Mouse (Mus musculus) hindbrain, embryonic 16.5 days (tissue): Measurements from ENCODE around the gene Lsamp. TPM values are rescaled to one million over a fixed set of nuclear protein-coding genes. Genes with fewer than 3 reads are reported as not detected.
A peak's percentile ranks its signal among the peaks of the same experiment; 100 is the strongest.

Experiments
- ATAC-seq: fragments of 200-750 bp; cut with Nextera tagmentation; 2 replicates; pipeline ENCODE4 v1.8.0; 2017; ENCODE audit warnings: moderate TSS enrichment, moderate library complexity
- H3K27ac ChIP-seq: fragments of 300-500 bp; sonication (generic); 2 replicates; pipeline ENCODE4 v1.5.1; 2014; ENCODE audit warnings: low read depth, mild to moderate bottlenecking, control low read depth, low read length, moderate library complexity
- H3K27me3 ChIP-seq: fragments of 300-500 bp; sonication (generic); replicated peaks from 2 replicates; pipeline ENCODE4 v1.6.1; 2014; ENCODE audit warnings: low read length; ENCODE audit not compliant: control insufficient read depth, insufficient read depth
- H3K36me3 ChIP-seq: fragments of 300-500 bp; sonication (generic); 2 replicates; pipeline ENCODE4 v1.6.1; 2014; ENCODE audit warnings: mild to moderate bottlenecking, low read length, moderate library complexity, mixed read lengths; ENCODE audit not compliant: control insufficient read depth, insufficient read depth
- H3K4me1 ChIP-seq: fragments of 300-500 bp; sonication (generic); 2 replicates; pipeline ENCODE4 v1.6.1; 2014; ENCODE audit warnings: low read depth, low read length; ENCODE audit not compliant: control insufficient read depth, insufficient read depth
- H3K4me2 ChIP-seq: fragments of 300-500 bp; sonication (generic); 2 replicates; pipeline ENCODE4 v1.6.1; 2014; ENCODE audit warnings: mild to moderate bottlenecking, low read length, control low read depth, moderate library complexity
- H3K4me3 ChIP-seq: fragments of 300-500 bp; sonication (generic); 2 replicates; pipeline ENCODE4 v1.5.1; 2014; ENCODE audit warnings: mild to moderate bottlenecking, low read length, control low read depth, moderate library complexity
- H3K9ac ChIP-seq: fragments of 300-500 bp; sonication (generic); 2 replicates; pipeline ENCODE4 v1.6.1; 2014; ENCODE audit warnings: low read depth, mild to moderate bottlenecking, control low read depth, low read length, moderate library complexity
- H3K9me3 ChIP-seq: fragments of 300-500 bp; sonication (generic); 2 replicates; pipeline ENCODE4 v1.6.1; 2014; ENCODE audit warnings: mild to moderate bottlenecking, low read length, moderate library complexity; ENCODE audit not compliant: control insufficient read depth
- WGBS: fragments of 180-500 bp; shearing (Covaris S2); extraction: QIAGEN DNeasy Blood & Tissue Kit; methylation state at CpG from one replicate; pipeline ENCODE4 v1.1.7; 2014; 5-methylcytosine and 5-hydroxymethylcytosine counted together
- polyA plus RNA-seq: library from polyadenylated mRNA; unstranded; fragments of >200 nt; fragmentation: Nextera tagmentation; extraction: Ambion mirVana; gene quantifications from 2 replicates; pipeline ENCODE4 v1.2.1, GENCODE M21; 2015

The Lsamp gene
- polyA plus RNA-seq, 1 experiment from 2014 or later, result 107 TPM

DNA sequence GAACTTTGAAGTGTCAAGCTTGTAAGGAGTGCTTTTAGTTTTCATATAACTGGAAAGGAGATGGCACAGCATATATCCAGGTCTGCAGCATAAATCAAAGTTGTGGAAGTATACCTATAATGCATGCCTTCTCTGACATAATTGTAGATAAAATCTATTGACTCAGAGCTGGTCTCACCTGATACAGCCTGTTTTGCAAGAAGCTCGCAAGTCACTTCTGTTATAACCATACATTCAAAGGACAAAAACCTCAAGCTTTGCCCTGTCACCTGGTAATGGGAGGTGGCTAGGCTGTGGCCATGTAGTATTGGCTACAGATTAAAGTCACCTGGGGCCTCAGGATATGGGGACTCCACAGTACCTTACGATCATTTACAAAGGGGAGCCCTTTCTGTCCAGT is 507.4 kb downstream of the Lsamp start:
- H3K9ac ChIP-seq, result no peak overlapping the region
- no peaks in the 10 kb centered on the region for H3K9me3 ChIP-seq
- H3K4me1 ChIP-seq, result no peaks in the 10 kb centered on the region
- no peaks in the 10 kb centered on the region for H3K27me3 ChIP-seq
- H3K27ac ChIP-seq, result no peak overlapping the region
- WGBS, result 96% methylated on average over 2 of the region's 2 CpGs
- H3K4me2 ChIP-seq, result no peak overlapping the region
- H3K4me3 ChIP-seq, result no peak overlapping the region
- no peaks in the 10 kb centered on the region for H3K36me3 ChIP-seq
- no peak for ATAC-seq

DNA sequence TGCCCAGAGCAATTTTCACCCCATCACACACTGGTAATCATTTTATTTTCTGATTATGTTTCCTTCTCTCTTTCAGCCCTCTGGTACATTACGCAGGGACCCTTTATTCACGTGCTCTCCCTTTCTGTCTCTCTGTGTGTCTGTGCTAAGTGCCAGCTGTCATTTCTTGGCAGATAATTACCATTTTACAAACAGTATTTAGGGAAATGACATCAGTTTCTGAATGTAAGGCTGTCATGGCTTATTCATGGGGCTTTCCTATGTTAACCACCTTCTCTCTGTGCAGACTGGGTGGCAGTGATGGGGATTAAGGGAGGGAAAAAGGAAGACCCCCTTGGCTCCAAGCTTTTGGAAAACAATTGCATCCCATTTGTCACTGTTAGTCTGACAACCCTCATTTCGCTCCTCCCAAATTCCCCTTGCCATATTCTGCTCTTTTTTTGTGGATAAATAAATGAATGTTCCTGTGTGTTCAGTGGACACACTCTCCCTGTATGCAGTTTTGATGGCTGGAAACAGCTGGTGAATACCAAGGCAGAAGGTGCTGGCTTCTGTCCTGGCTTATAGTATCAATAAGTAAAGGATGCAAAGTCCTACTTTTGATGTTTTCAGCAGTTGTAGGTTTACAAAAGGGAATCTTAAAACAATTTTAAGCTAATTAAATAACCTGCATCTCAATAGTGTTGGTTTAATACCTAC is 520.2 kb downstream of the Lsamp start:
- Histone ChIP-seq H3K36me3 (no peaks in the 10 kb centered on the region), H3K4me3 (no peak overlapping the region), H3K9me3 (no peaks in the 10 kb centered on the region), H3K4me1 (peaks cover 4% of the 10 kb centered on the region; the same call in 1 of the 2 replicates), H3K27ac (0 out of 2 replicates have a peak overlapping the region, but pooled peaks have one; percentile 21), H3K9ac (no peak overlapping the region), H3K4me2 (no peak overlapping the region), H3K27me3 (no peaks in the 10 kb centered on the region)
- ATAC-seq, result peak; percentile 48
- WGBS, result 32% methylated on average over 3 of the region's 3 CpGs

DNA sequence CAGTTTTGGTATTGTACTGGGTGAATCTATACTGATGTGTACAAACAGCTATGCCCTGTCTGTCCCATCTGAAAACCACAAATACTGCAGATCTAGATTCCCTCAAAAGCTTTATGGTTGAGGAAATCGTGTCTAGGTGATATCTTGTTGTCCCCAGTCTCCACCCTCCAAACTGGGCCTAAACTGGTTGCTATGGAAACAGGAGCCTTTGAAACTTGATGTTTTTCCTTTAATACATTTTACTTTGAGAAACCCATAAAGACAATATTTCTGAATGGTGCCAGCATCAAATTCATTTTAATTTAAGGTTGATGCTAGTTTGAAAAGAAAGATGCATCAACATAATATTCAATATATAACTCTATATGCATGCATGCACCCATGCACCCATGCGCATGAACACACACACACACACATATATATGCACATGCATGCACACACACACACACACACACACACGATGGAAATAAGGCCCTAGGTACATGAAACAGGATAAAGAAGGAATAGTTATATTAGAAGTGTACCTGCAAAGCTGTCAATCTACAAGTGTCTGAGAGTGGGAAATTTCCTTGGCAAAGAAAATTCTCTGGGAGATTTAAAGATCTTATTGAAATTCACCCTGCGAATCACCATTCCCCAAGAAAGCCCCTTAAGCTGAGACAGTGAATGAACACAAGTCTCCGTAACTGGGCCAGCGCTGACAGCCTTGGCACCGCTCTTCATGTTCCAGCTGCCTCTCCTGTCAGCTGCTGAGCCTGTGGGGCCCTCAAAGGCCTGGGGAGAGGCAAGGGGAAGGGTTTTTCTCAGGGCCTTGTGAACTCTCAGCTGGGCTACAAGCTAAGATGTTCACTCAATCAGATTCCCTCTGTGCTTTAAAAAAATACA is 525.2 kb downstream of the Lsamp start:
- H3K27ac ChIP-seq, result peak overlapping the region; percentile 44
- H3K27me3 ChIP-seq, result no peaks in the 10 kb centered on the region
- no peak overlapping the region for H3K9ac ChIP-seq
- H3K9me3 ChIP-seq, result no peaks in the 10 kb centered on the region
- 55% methylated on average over 7 of the region's 7 CpGs for WGBS
- no peaks in the 10 kb centered on the region for H3K36me3 ChIP-seq
- no peak overlapping the region for H3K4me3 ChIP-seq
- H3K4me1 ChIP-seq, result peaks cover 3% of the 10 kb centered on the region; the same call in 1 of the 2 replicates
- peak; percentile 97 for ATAC-seq
- no peak overlapping the region for H3K4me2 ChIP-seq

DNA sequence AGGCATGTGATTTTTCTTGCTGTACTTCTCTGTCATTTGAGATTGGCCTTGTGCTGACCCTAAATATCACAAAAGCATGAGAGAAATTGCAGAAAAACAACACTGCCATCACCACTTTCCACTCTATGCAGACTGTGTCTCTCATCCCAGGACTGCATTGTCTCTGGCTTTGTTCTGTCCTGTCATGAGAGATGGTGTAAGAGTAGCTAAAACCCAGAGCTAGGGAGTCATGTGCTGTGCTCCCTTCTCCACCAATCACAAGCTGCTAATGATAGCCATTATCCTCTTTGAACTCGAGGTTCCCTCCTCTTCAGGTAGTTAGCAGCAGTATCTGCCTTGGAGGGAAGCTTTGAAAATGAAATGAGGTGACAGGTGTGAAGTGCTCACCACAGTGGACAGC is 552.6 kb downstream of the Lsamp start:
- no peak overlapping the region for H3K27ac ChIP-seq
- no peak overlapping the region for H3K4me2 ChIP-seq
- no peaks in the 10 kb centered on the region for H3K9me3 ChIP-seq
- no peak for ATAC-seq
- H3K27me3 ChIP-seq, result no peaks in the 10 kb centered on the region
- no peaks in the 10 kb centered on the region for H3K4me1 ChIP-seq
- no peak overlapping the region for H3K4me3 ChIP-seq
- H3K9ac ChIP-seq, result no peak overlapping the region
- H3K36me3 ChIP-seq, result no peaks in the 10 kb centered on the region
- 21% methylated on average over 1 of the region's 1 CpGs for WGBS

DNA sequence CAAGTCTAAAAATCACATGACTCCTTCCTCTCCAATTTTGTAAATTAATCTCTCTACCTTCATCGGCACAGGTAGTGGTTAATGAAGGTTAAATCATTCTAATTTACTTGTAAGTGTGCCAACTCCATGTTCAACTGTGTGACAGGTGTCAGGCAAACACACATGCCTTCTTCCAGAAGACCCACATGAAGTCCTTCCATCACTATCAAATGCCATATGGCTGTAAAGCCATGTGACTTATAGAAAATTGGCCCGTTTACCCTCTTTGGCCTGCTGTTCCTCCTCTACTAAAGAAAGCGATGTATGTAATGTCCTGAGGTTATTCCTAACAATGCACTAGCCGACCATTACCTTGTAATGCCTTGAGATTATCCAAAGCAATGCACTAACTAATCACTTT is 565.5 kb downstream of the Lsamp start:
- H3K9me3 ChIP-seq, result no peaks in the 10 kb centered on the region
- H3K4me3 ChIP-seq, result no peak overlapping the region
- H3K4me2 ChIP-seq, result no peak overlapping the region
- ATAC-seq, result no peak
- H3K27me3 ChIP-seq, result no peaks in the 10 kb centered on the region
- H3K27ac ChIP-seq, result no peak overlapping the region
- 80% methylated on average over 4 of the region's 4 CpGs for WGBS
- no peaks in the 10 kb centered on the region for H3K36me3 ChIP-seq
- no peaks in the 10 kb centered on the region for H3K4me1 ChIP-seq
- H3K9ac ChIP-seq, result no peak overlapping the region

DNA sequence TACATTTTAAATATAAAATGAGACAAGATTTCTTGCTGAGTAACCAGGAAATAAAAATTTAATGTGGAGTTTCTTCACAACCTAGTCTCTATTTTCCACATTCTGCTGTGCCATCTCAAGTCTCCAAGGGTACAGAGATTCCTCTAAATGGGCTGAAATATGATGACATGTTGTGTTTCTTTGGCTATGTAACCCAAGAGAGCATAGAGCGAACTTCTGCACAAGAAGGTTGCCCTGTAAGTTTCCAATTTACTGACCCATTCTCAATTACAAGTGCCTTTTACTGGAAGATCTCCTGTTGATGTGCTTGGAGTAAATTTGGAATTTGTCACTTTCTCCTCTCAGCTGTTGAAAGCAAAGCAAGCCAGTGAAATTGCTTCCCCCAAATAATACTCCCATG is 571.4 kb downstream of the Lsamp start:
- WGBS, result 84% methylated on average over 1 of the region's 1 CpGs
- H3K36me3 ChIP-seq, result no peaks in the 10 kb centered on the region
- no peak overlapping the region for H3K27ac ChIP-seq
- H3K4me3 ChIP-seq, result no peak overlapping the region
- H3K9ac ChIP-seq, result no peak overlapping the region
- ATAC-seq, result no peak
- no peaks in the 10 kb centered on the region for H3K4me1 ChIP-seq
- H3K4me2 ChIP-seq, result no peak overlapping the region
- H3K27me3 ChIP-seq, result no peaks in the 10 kb centered on the region
- no peaks in the 10 kb centered on the region for H3K9me3 ChIP-seq

DNA sequence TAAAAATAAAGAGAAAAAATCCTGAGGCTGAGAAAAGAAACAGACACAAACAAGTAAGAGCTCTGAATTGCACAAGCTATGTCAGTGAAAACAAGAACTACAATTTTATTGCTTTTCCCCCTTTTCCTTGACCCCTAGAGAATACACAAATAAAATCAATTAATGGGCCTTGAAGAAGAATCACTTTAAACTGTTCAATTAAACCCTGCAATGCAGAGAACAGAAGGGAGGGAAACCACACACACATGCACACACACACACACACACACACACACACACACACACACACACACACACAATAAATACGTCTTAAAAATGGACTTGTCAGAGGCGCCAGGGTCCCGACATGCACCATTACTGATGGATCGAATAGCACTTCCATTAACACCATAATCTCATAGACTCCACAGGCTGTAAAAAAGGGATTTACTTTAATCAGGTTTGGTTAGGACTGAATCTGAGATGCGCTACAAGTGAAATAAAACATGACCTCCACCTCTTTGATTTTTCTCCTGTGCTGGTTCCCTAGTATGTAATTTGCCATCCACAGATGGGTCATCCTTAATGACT is 573.6 kb downstream of the Lsamp start:
- no peak overlapping the region for H3K9ac ChIP-seq
- no peak overlapping the region for H3K4me2 ChIP-seq
- H3K9me3 ChIP-seq, result no peaks in the 10 kb centered on the region
- H3K36me3 ChIP-seq, result no peaks in the 10 kb centered on the region
- H3K27me3 ChIP-seq, result no peaks in the 10 kb centered on the region
- H3K4me1 ChIP-seq, result no peaks in the 10 kb centered on the region
- ATAC-seq, result no peak
- 76% methylated on average over 5 of the region's 5 CpGs for WGBS
- no peak overlapping the region for H3K27ac ChIP-seq
- H3K4me3 ChIP-seq, result no peak overlapping the region

DNA sequence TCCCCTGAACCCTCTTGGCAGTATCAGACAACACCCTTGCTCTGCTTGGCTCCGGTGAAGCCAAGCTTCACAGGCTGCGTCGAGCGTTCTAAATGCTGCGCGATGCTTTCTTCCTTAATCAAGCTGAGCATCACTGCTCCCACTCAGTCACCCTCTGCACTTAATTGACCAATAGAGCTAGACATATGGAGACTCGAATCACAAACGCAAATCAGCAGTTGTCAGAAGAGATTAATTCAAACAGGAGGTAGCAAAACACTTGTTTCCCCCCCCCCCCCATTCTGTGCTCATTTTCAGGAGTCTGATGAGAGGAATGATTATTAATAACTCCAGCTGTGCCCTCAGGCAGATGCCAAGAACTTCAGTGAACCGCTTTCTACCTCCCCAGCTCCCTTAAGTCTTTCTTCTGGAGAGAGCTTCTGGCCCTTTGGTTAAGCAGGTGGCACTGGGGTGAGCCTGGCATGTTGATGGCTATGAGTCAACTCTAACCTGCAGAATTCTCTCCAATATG is 583.3 kb downstream of the Lsamp start:
- no peaks in the 10 kb centered on the region for H3K27me3 ChIP-seq
- H3K9me3 ChIP-seq, result no peaks in the 10 kb centered on the region
- H3K9ac ChIP-seq, result no peak overlapping the region
- WGBS, result 46% methylated on average over 9 of the region's 9 CpGs
- H3K4me1 ChIP-seq, result peaks cover 2% of the 10 kb centered on the region; the same call in 1 of the 2 replicates
- H3K4me3 ChIP-seq, result no peak overlapping the region
- peak overlapping the region; percentile 17; the same call in 1 of the 2 replicates for H3K4me2 ChIP-seq
- no peaks in the 10 kb centered on the region for H3K36me3 ChIP-seq
- ATAC-seq, result peak; percentile 90
- no peak overlapping the region for H3K27ac ChIP-seq
